Mouse (Mus musculus): ENCODE data around the gene Syne4. TPM values are rescaled to one million over a fixed set of nuclear protein-coding genes. Genes with fewer than 3 reads are reported as not detected.
A peak's percentile ranks its signal among the peaks of the same experiment; 100 is the strongest.

Syne4 gene
- total RNA-seq, 1 experiment = 14.5 TPM

DNA sequence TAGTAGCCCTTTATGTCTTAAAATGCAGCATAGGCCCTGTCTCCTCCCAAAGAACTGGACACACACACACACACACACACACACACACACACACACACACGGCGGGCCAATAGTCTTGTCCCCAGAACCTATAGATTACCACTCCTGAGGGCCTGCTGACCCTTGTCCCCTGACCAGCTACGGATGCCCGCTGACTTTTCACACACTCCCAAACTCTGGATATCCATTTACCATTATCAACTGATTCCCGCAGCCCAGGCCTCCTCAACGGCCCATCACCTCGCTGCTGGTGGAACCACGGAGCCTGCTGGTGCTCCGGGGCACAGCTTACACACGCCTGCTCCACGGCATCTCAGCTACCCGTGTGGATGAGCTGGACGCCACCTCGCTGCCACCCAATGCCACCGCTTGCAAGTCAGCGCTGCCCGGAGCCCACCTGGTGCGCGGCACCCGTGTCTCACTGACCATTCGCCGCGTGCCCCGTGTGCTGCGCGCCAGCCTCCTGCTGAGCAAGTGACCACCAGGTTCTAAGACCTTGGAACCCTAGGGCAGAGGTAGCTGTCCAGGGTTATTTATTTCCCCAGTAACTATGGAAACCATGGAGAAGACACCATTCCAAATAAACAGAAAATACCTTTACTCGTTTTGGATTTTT lies 814 bp upstream of the Syne4 start:
- no peak for DNase-seq (ENCODE audit: low read depth, low spot score)
- in situ Hi-C loops (cut with MboI; ENCODE audit: low sequenced_read_pairs in 2 of 2, unreplicated experiment in 2 of 2) = no loop called here
- H3K9ac ChIP-seq (ENCODE audit: insufficient read depth, low read depth, low read length, poor library complexity, severe bottlenecking) = no peak overlapping the region
- H3K4me3 ChIP-seq (ENCODE audit: insufficient read depth in 1 of 2, low read depth in 1 of 2, low read length in 2 of 2, poor library complexity in 1 of 2, severe bottlenecking in 1 of 2) = peak overlapping the region; percentile 33 to 37; a peak in 2 of 4 replicates
- no peak for TF ChIP-seq MAFK (IDR thresholded peaks at IDR 0.05; ENCODE audit: insufficient read depth, low read depth, low read length)
- TF ChIP-seq ZNF384 (IDR thresholded peaks at IDR 0.05; ENCODE audit: low read depth, low read length) = no peak
- TF ChIP-seq HCFC1 (IDR thresholded peaks at IDR 0.05; ENCODE audit: borderline replicate concordance, insufficient read depth, low read length) = no peak
- no peak for TF ChIP-seq CHD2 (IDR thresholded peaks at IDR 0.05; ENCODE audit: low read depth, low read length)
- TF ChIP-seq ZC3H11A (IDR thresholded peaks at IDR 0.05; ENCODE audit: borderline replicate concordance, low read depth, low read length) = no peak
- peaks cover 5 to 10% of the 10 kb centered on the region in 2 experiments; a peak in 2 of 4 replicates for H3K4me1 ChIP-seq (ENCODE audit: control insufficient read depth in 2 of 2, insufficient read depth in 2 of 2, low read length in 2 of 2, poor library complexity in 1 of 2)
- no peak overlapping the region for H3K27ac ChIP-seq (ENCODE audit: insufficient read depth, low read depth, low read length, poor library complexity, severe bottlenecking)
- H3K36me3 ChIP-seq (ENCODE audit: control insufficient read depth, insufficient read depth, low read length, poor library complexity, severe bottlenecking) = peaks cover 2% of the 10 kb centered on the region; the same call in 1 of the 2 replicates
- no peaks in the 10 kb centered on the region for H3K9me3 ChIP-seq (ENCODE audit: control insufficient read depth, insufficient read depth, low read depth, low read length)

DNA sequence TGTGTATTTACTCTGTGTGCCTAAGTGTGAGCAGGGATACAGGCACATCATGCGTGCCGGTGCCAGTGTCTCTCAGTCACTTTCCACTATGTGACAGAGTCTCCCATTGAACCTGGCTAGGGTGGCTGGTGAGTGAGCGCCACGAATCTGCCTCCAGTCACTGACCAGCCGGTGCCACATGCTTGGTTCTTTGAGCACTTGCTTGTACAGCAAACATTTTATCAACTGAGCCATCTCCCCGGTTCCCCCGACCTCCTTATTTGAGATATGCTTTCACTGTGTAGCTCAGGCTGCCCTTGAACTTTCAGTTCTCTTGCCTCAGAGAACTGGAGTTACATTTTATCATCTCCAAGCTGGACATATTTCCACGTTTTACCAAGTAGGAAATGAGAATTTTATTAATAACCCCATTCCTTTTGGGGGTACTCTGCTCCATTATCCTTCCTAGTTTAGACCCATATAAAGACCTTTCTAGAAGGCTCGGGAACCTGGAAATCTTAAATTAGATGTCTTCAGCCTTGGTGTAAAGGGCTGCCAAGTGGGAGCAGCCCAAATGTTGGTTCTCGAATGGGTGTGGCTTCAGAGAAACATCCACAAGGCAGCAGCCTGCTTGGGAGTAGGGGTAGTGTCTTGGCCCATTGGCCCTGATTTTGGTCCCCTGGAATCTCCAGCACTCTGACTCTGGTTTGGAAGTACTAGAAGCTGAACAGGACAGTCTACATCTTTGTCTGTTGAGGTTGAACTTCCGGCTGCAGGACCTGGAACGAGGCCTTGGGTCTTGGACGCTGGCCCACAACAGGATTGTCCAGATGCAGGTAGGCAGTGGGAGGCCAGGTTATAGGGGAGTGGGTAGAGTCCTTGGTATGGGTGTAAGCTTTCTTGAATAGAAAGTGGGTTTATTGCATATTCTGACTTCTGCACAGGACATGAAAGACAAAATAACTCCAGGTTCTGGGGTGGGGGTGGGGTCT lies 1.2 kb downstream of the Syne4 start:
- H3K9me3 ChIP-seq (ENCODE audit: control insufficient read depth, insufficient read depth, low read depth, low read length) = no peaks in the 10 kb centered on the region
- peaks cover 0 to 6% of the 10 kb centered on the region in 2 experiments; a peak in 2 of 4 replicates for H3K4me1 ChIP-seq (ENCODE audit: control insufficient read depth in 2 of 2, insufficient read depth in 2 of 2, low read length in 2 of 2, poor library complexity in 1 of 2)
- no peak overlapping the region for H3K27ac ChIP-seq (ENCODE audit: insufficient read depth, low read depth, low read length, poor library complexity, severe bottlenecking)
- H3K4me3 ChIP-seq (ENCODE audit: insufficient read depth in 1 of 2, low read depth in 1 of 2, low read length in 2 of 2, poor library complexity in 1 of 2, severe bottlenecking in 1 of 2) = peak overlapping the region; percentile 68 to 78; a peak in 3 of 4 replicates
- no peak overlapping the region for H3K9ac ChIP-seq (ENCODE audit: insufficient read depth, low read depth, low read length, poor library complexity, severe bottlenecking)
- no peak for DNase-seq (ENCODE audit: low read depth, low spot score)
- TF ChIP-seq CHD2 (IDR thresholded peaks at IDR 0.05; ENCODE audit: low read depth, low read length) = no peak
- TF ChIP-seq ZNF384 (IDR thresholded peaks at IDR 0.05; ENCODE audit: low read depth, low read length) = no peak
- no peak for TF ChIP-seq HCFC1 (IDR thresholded peaks at IDR 0.05; ENCODE audit: borderline replicate concordance, insufficient read depth, low read length)
- in situ Hi-C loops (cut with MboI; ENCODE audit: low sequenced_read_pairs in 2 of 2, unreplicated experiment in 2 of 2) = no loop called here
- peaks cover 5% of the 10 kb centered on the region; the same call in 1 of the 2 replicates for H3K36me3 ChIP-seq (ENCODE audit: control insufficient read depth, insufficient read depth, low read length, poor library complexity, severe bottlenecking)

DNA sequence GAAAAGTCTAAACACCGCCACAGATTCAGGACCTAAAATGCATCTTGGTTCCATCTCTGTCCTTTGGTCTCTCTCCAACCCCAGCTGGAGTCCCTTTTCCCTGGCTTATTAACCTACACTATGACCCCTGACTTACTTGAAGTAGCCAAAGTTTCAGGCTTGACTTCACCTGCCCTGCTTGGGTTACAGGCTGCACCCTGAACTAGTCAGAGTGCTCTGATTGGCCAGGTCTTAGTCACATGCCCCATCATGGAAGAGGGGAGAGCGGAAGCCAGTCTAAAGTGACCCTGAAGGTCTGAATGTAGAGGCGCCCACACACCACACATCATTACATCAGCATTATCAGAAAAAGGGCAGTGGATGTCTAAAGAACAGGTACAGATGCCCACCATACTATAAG lies 3.5 kb downstream of the Syne4 start:
- no peaks in the 10 kb centered on the region for H3K9me3 ChIP-seq (ENCODE audit: control insufficient read depth, insufficient read depth, low read depth, low read length)
- DNase-seq (ENCODE audit: low read depth, low spot score) = no peak
- H3K4me1 ChIP-seq (ENCODE audit: control insufficient read depth in 2 of 2, insufficient read depth in 2 of 2, low read length in 2 of 2, poor library complexity in 1 of 2) = peaks cover 4 to 7% of the 10 kb centered on the region in 2 experiments; a peak in 3 of 4 replicates
- in situ Hi-C loops (cut with MboI; ENCODE audit: low sequenced_read_pairs in 2 of 2, unreplicated experiment in 2 of 2) = no loop called here
- H3K36me3 ChIP-seq (ENCODE audit: control insufficient read depth, insufficient read depth, low read length, poor library complexity, severe bottlenecking) = peaks cover 5% of the 10 kb centered on the region; the same call in 1 of the 2 replicates
- no peak overlapping the region for H3K9ac ChIP-seq (ENCODE audit: insufficient read depth, low read depth, low read length, poor library complexity, severe bottlenecking)
- no peak overlapping the region for H3K4me3 ChIP-seq (ENCODE audit: insufficient read depth in 1 of 2, low read depth in 1 of 2, low read length in 2 of 2, poor library complexity in 1 of 2, severe bottlenecking in 1 of 2)
- no peak for TF ChIP-seq ZNF384 (IDR thresholded peaks at IDR 0.05; ENCODE audit: low read depth, low read length)
- TF ChIP-seq MAFK (IDR thresholded peaks at IDR 0.05; ENCODE audit: insufficient read depth, low read depth, low read length) = no peak
- TF ChIP-seq ZC3H11A (IDR thresholded peaks at IDR 0.05; ENCODE audit: borderline replicate concordance, low read depth, low read length) = no peak
- no peak for TF ChIP-seq CHD2 (IDR thresholded peaks at IDR 0.05; ENCODE audit: low read depth, low read length)
- no peak for TF ChIP-seq HCFC1 (IDR thresholded peaks at IDR 0.05; ENCODE audit: borderline replicate concordance, insufficient read depth, low read length)
- no peak overlapping the region for H3K27ac ChIP-seq (ENCODE audit: insufficient read depth, low read depth, low read length, poor library complexity, severe bottlenecking)

DNA sequence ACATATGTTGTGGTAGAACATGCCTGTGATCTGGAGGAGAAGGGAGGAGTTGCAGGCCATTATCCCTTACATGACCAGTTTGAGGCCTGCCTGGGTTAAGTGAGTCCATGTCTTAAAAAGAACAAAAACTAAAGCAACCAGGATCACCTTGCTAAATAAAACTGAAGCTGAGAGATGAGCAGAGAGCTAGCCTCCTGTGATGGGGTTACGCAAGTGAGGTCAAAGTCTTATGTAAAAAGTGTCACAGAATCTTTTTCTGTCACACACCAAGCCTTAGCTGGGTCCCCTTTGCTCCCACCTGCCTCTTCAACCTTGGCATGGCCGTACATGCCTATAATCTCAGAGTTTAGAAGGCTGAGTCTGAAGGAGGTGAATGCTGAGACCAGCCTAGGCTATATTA lies 6.3 kb downstream of the Syne4 start:
- DNase-seq (ENCODE audit: low read depth, low spot score) = no peak

More for the DNA sequence above, 6.3 kb downstream of the Syne4 start:
- Histone ChIP-seq H3K9me3 (ENCODE audit: control insufficient read depth, insufficient read depth, low read depth, low read length) (no peaks in the 10 kb centered on the region), H3K27ac (ENCODE audit: insufficient read depth, low read depth, low read length, poor library complexity, severe bottlenecking) (no peak overlapping the region), H3K4me1 (ENCODE audit: control insufficient read depth in 2 of 2, insufficient read depth in 2 of 2, low read length in 2 of 2, poor library complexity in 1 of 2) (peaks cover 3 to 4% of the 10 kb centered on the region in 2 experiments; a peak in 2 of 4 replicates), H3K36me3 (ENCODE audit: control insufficient read depth, insufficient read depth, low read length, poor library complexity, severe bottlenecking) (peaks cover 5% of the 10 kb centered on the region; the same call in 1 of the 2 replicates), H3K9ac (ENCODE audit: insufficient read depth, low read depth, low read length, poor library complexity, severe bottlenecking) (no peak overlapping the region; the same call in 1 of the 2 replicates), H3K4me3 (ENCODE audit: insufficient read depth in 1 of 2, low read depth in 1 of 2, low read length in 2 of 2, poor library complexity in 1 of 2, severe bottlenecking in 1 of 2) (peak overlapping the region in 1 of 2 experiments; percentile 98; a peak in 2 of 4 replicates)
- in situ Hi-C loops (cut with MboI; ENCODE audit: low sequenced_read_pairs in 2 of 2, unreplicated experiment in 2 of 2) = no loop called here
- TF ChIP-seq HCFC1 (IDR thresholded peaks at IDR 0.05; ENCODE audit: borderline replicate concordance, insufficient read depth, low read length) (no peak), CHD2 (IDR thresholded peaks at IDR 0.05; ENCODE audit: low read depth, low read length) (no peak), ZC3H11A (IDR thresholded peaks at IDR 0.05; ENCODE audit: borderline replicate concordance, low read depth, low read length) (no peak), MAFK (IDR thresholded peaks at IDR 0.05; ENCODE audit: insufficient read depth, low read depth, low read length) (no peak), ZNF384 (IDR thresholded peaks at IDR 0.05; ENCODE audit: low read depth, low read length) (no peak)

All from ES-E14 (cell line).